Mouse (Mus musculus): ENCODE measurements around the gene Tspyl3.

The Tspyl3 gene

DNA sequence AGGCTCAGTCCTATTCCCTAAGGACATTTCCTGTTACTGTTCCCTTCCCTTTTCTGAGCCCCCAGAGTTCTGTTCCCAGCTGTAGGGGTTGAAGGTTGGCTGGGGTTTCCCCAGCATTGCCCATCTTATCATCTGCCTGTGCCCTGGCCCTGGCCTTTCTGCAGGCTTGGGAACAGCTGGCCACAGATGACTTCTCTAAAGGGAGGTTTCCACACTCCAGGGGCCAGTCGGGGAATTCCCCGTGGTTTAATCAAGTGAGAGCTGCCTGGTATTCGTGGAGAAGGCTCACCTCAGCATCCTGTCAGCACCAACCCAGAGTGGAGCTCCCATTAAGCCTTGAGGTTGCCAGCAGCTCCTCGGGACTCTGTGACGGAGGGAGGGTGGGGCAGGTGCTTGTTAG is 26.8 kb downstream of the Tspyl3 start:
- H3K27me3 ChIP-seq (ENCODE audit: insufficient read depth, low read length), result no peaks in the 10 kb centered on the region
- TF ChIP-seq NANOG (IDR thresholded peaks at IDR 0.05; ENCODE audit: borderline replicate concordance, low read length) (no peak), POU5F1 (IDR thresholded peaks at IDR 0.05; ENCODE audit: borderline replicate concordance, low read length) (no peak), CTCF (conservative IDR thresholded peaks at IDR 0.05; ENCODE audit: low read length) (no peak)

DNA sequence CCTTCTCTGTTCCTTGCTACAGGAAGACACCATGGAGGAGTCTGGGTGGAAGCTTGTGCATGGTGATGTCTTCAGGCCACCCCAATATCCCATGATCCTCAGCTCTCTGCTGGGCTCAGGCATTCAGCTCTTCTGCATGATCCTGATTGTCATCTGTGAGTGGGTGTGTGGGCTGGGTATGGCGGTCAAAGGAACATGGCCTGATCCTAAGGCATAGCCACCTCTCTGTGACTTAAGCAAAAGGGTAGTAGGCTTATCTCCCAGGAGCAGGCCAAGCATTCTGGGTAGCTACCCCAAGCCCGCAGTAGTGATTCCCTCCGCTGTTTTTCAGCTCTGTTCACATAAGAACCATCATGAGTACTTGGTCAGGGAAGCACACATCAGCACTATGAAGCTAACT is 31.0 kb downstream of the Tspyl3 start:
- H3K4me1 ChIP-seq (replicated peaks; ENCODE audit: low read depth, low read length), result peaks cover 7% of the 10 kb centered on the region
- H3K4me3 ChIP-seq (replicated peaks; ENCODE audit: low read length), result no peak overlapping the region
- no peak for TF ChIP-seq CTCF (conservative IDR thresholded peaks at IDR 0.05; ENCODE audit: low read length)
- no peak for TF ChIP-seq POU5F1 (IDR thresholded peaks at IDR 0.05; ENCODE audit: borderline replicate concordance, low read length)
- H3K9me3 ChIP-seq (ENCODE audit: low read length), result no peaks in the 10 kb centered on the region
- peaks cover 98% of the 10 kb centered on the region for H3K36me3 ChIP-seq (ENCODE audit: insufficient read depth, low read length)
- H3K27me3 ChIP-seq (ENCODE audit: insufficient read depth, low read length), result no peaks in the 10 kb centered on the region

More for the DNA sequence above, 26.8 kb downstream of the Tspyl3 start:
- H3K4me3 ChIP-seq (replicated peaks; ENCODE audit: low read length), result no peak overlapping the region
- H3K9me3 ChIP-seq (ENCODE audit: low read length), result no peaks in the 10 kb centered on the region
- H3K4me1 ChIP-seq (replicated peaks; ENCODE audit: low read depth, low read length), result peaks cover 16% of the 10 kb centered on the region
- peaks cover 94% of the 10 kb centered on the region for H3K36me3 ChIP-seq (ENCODE audit: insufficient read depth, low read length)

DNA sequence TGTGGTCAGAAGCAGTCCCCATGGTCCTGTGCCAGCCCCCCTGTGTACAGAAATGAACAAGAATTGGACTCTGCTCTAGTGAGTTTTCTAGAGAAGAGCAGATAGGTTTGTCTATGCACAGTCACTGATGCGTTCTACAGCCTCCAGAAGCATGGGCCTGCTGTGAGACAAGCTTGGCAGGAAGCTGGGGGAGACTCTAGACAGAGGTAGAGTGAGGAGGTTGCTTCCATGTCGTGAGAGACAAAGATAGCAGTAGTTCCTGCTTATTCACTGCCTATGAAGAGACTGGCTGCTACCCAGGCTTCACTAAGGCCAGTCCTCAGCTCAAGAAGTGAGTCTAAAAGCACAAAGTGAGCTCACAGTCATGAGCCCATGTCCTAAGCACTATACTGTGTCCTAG is 34.0 kb downstream of the Tspyl3 start:
- TF ChIP-seq NANOG (IDR thresholded peaks at IDR 0.05; ENCODE audit: borderline replicate concordance, low read length), result no peak
- TF ChIP-seq POU5F1 (IDR thresholded peaks at IDR 0.05; ENCODE audit: borderline replicate concordance, low read length), result no peak
- TF ChIP-seq CTCF (conservative IDR thresholded peaks at IDR 0.05; ENCODE audit: low read length), result no peak

DNA sequence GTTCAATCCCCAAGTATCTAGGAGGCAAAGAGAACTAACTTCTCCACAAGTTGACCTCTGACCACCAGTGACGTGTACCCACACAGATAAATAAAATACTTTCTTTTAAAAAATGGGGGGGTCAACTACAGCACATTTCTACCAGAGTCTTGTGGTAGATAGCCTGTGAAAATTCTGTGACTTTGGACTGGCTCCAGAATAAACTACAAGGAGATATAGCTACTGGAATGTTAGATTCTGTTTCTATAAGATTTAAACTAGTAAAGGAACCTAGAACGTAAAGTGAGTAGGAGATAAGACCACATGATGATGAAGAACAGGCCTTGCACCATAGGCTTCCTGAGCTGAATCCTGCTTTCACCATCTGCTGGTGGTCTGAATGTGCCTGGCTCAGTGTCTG is 37.4 kb downstream of the Tspyl3 start:
- Histone ChIP-seq H3K27me3 (ENCODE audit: insufficient read depth, low read length) (no peaks in the 10 kb centered on the region), H3K36me3 (ENCODE audit: insufficient read depth, low read length) (peaks cover 100% of the 10 kb centered on the region), H3K4me1 (replicated peaks; ENCODE audit: low read depth, low read length) (peaks cover 14% of the 10 kb centered on the region), H3K4me3 (replicated peaks; ENCODE audit: low read length) (no peak overlapping the region), H3K9me3 (ENCODE audit: low read length) (peaks cover 11% of the 10 kb centered on the region; the same call in 1 of the 2 replicates)
- TF ChIP-seq NANOG (IDR thresholded peaks at IDR 0.05; ENCODE audit: borderline replicate concordance, low read length) (no peak), CTCF (conservative IDR thresholded peaks at IDR 0.05; ENCODE audit: low read length) (no peak), POU5F1 (IDR thresholded peaks at IDR 0.05; ENCODE audit: borderline replicate concordance, low read length) (no peak)

More for the DNA sequence above, 34.0 kb downstream of the Tspyl3 start:
- Histone ChIP-seq H3K27me3 (ENCODE audit: insufficient read depth, low read length) (no peaks in the 10 kb centered on the region), H3K9me3 (ENCODE audit: low read length) (peaks cover 11% of the 10 kb centered on the region; the same call in 1 of the 2 replicates), H3K4me3 (replicated peaks; ENCODE audit: low read length) (no peak overlapping the region), H3K4me1 (replicated peaks; ENCODE audit: low read depth, low read length) (peaks cover 14% of the 10 kb centered on the region), H3K36me3 (ENCODE audit: insufficient read depth, low read length) (peaks cover 99% of the 10 kb centered on the region)

DNA sequence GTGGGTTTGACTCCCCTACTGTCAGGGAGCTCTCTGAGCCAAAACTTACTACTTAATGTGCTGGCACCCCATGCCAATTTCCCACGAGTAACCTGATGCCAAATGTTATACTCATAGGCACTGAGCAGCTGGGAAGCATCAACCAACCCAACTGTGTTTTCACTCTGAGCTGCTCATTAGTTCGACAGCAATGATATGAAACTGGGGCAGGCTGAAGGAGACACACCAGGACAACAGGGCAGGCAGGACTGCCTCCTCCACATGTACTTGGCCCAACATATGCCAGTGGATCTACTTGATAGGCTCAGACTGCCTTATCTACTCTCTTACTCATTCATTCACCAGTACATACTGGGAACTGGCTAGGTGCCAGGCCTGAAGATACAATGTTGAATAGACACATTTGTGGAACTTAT is 39.1 kb downstream of the Tspyl3 start:
- Histone ChIP-seq H3K9me3 (ENCODE audit: low read length) (peaks cover 11% of the 10 kb centered on the region; the same call in 1 of the 2 replicates), H3K4me1 (replicated peaks; ENCODE audit: low read depth, low read length) (peaks cover 7% of the 10 kb centered on the region), H3K27me3 (ENCODE audit: insufficient read depth, low read length) (no peaks in the 10 kb centered on the region), H3K36me3 (ENCODE audit: insufficient read depth, low read length) (peaks cover 100% of the 10 kb centered on the region), H3K4me3 (replicated peaks; ENCODE audit: low read length) (no peak overlapping the region)
- no peak for TF ChIP-seq CTCF (conservative IDR thresholded peaks at IDR 0.05; ENCODE audit: low read length)
- TF ChIP-seq NANOG (IDR thresholded peaks at IDR 0.05; ENCODE audit: borderline replicate concordance, low read length), result no peak
- TF ChIP-seq POU5F1 (IDR thresholded peaks at IDR 0.05; ENCODE audit: borderline replicate concordance, low read length), result no peak

GRCm38 (mm10) chr2:153179961-153180360 is 45.3 kb downstream of the Tspyl3 start:
- Histone ChIP-seq H3K4me1 (replicated peaks; ENCODE audit: low read depth, low read length) (peaks cover 36% of the 10 kb centered on the region), H3K9me3 (ENCODE audit: low read length) (no peaks in the 10 kb centered on the region), H3K36me3 (ENCODE audit: insufficient read depth, low read length) (peaks cover 81% of the 10 kb centered on the region), H3K4me3 (replicated peaks; ENCODE audit: low read length) (no peak overlapping the region), H3K27me3 (ENCODE audit: insufficient read depth, low read length) (no peaks in the 10 kb centered on the region)
- no peak for TF ChIP-seq CTCF (conservative IDR thresholded peaks at IDR 0.05; ENCODE audit: low read length)
- TF ChIP-seq NANOG (IDR thresholded peaks at IDR 0.05; ENCODE audit: borderline replicate concordance, low read length), result no peak
- TF ChIP-seq POU5F1 (IDR thresholded peaks at IDR 0.05; ENCODE audit: borderline replicate concordance, low read length), result no peak

GRCm38 (mm10) chr2:153179126-153179860 is 45.9 kb downstream of the Tspyl3 start:
- no peaks in the 10 kb centered on the region for H3K27me3 ChIP-seq (ENCODE audit: insufficient read depth, low read length)
- H3K9me3 ChIP-seq (ENCODE audit: low read length), result no peaks in the 10 kb centered on the region
- TF ChIP-seq POU5F1 (IDR thresholded peaks at IDR 0.05; ENCODE audit: borderline replicate concordance, low read length) (no peak), CTCF (conservative IDR thresholded peaks at IDR 0.05; ENCODE audit: low read length) (no peak), NANOG (IDR thresholded peaks at IDR 0.05; ENCODE audit: borderline replicate concordance, low read length) (no peak)
- peaks cover 75% of the 10 kb centered on the region for H3K36me3 ChIP-seq (ENCODE audit: insufficient read depth, low read length)
- peaks cover 42% of the 10 kb centered on the region for H3K4me1 ChIP-seq (replicated peaks; ENCODE audit: low read depth, low read length)
- H3K4me3 ChIP-seq (replicated peaks; ENCODE audit: low read length), result no peak overlapping the region

- no peak for TF ChIP-seq NANOG (IDR thresholded peaks at IDR 0.05; ENCODE audit: borderline replicate concordance, low read length)
- no peak for TF ChIP-seq POU5F1 (IDR thresholded peaks at IDR 0.05; ENCODE audit: borderline replicate concordance, low read length)
- TF ChIP-seq CTCF (conservative IDR thresholded peaks at IDR 0.05; ENCODE audit: low read length), result no peak
- Histone ChIP-seq H3K36me3 (ENCODE audit: insufficient read depth, low read length) (peaks cover 54% of the 10 kb centered on the region), H3K4me3 (replicated peaks; ENCODE audit: low read length) (no peak overlapping the region), H3K4me1 (replicated peaks; ENCODE audit: low read depth, low read length) (peaks cover 55% of the 10 kb centered on the region), H3K9me3 (ENCODE audit: low read length) (no peaks in the 10 kb centered on the region), H3K27me3 (ENCODE audit: insufficient read depth, low read length) (no peaks in the 10 kb centered on the region)
These were observed 48.1 kb downstream of the Tspyl3 start for GRCm38 (mm10) chr2:153177188-153177587.

Data from E14TG2a.4 (cell line).